Mouse (Mus musculus): ENCODE measurements at regions not wholly inside any gene's neighbourhood (a gene's known extent, or its start where the extent isn't known, plus 50 kb on each side); places are given as distances from the start of the nearest gene placed in this dataset.

DNA sequence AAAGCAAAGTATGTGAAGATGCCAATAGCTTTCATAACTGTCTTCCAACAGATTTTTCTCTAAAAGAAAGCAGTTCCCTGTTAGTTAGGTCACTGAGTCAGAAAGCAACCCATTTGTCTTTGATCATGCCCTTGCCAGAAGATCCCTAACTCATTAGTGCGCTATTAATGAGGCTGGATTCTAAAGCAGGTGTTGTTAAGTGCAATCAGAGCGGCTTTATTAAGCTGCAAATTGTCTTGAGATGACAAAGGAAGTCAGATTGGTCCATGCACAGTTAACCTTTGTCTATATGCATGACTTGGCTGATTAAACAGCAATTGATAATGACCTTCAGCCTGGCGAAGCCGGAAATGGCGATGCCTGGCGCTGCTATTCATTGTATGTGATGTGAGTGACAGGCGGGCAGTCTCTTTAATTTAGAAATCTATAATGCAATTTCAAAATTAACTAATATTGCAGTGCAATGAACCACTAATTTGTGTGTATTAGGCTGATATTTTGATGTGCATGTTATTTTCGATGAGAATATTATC lies 183.4 kb downstream of the Rnd3 start:
- 35% methylated on average over 8 of the region's 8 CpGs for WGBS
- no peaks in the 10 kb centered on the region for H3K27me3 ChIP-seq (ENCODE audit: control insufficient read depth, insufficient read depth, low read length)
- TF ChIP-seq CTCF (IDR thresholded peaks at IDR 0.05; ENCODE audit: extremely low read depth, insufficient read length, insufficient replicate concordance, low read depth, low read length), result no peak

DNA sequence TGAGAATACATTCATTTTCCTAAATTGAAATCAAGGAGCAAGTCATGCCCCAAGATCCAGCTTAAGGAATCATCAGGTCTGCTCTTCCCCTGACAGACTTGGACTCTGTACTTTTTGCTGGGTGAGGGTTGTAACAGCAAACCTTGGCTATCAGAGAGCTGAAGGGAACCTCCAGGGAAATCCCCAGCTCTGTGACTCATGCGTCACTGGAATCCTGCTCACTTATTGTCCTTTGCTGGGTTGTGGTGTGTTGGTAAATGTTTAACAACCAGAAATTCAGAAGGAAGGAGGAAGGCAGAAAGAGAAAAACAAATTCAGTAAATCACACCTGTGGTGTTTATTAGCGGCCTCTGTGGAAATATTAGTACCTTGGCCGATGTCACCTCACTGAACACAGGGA lies 184.8 kb downstream of the Rnd3 start:
- H3K36me3 ChIP-seq (ENCODE audit: control insufficient read depth, insufficient read depth, low read length), result no peaks in the 10 kb centered on the region
- TF ChIP-seq POLR2A (IDR thresholded peaks at IDR 0.05; ENCODE audit: low read depth, low read length) (no peak), CTCF (IDR thresholded peaks at IDR 0.05; ENCODE audit: extremely low read depth, insufficient read length, insufficient replicate concordance, low read depth, low read length) (no peak)
- no peak overlapping the region for H3K4me3 ChIP-seq (ENCODE audit: low read depth, low read length)
- no peaks in the 10 kb centered on the region for H3K27me3 ChIP-seq (ENCODE audit: control insufficient read depth, insufficient read depth, low read length)
- WGBS, result 22% methylated on average over 3 of the region's 3 CpGs
- no peak overlapping the region for H3K27ac ChIP-seq (ENCODE audit: insufficient read depth, low read depth, low read length)
- H3K4me1 ChIP-seq (ENCODE audit: control insufficient read depth, insufficient read depth, insufficient read length, low read length), result peaks cover 22% of the 10 kb centered on the region

More for the DNA sequence above, 183.4 kb downstream of the Rnd3 start:
- Histone ChIP-seq H3K4me3 (ENCODE audit: low read depth, low read length) (no peak overlapping the region), H3K27ac (ENCODE audit: insufficient read depth, low read depth, low read length) (no peak overlapping the region; the same call in 1 of the 2 replicates), H3K4me1 (ENCODE audit: control insufficient read depth, insufficient read depth, insufficient read length, low read length) (peaks cover 20% of the 10 kb centered on the region), H3K36me3 (ENCODE audit: control insufficient read depth, insufficient read depth, low read length) (no peaks in the 10 kb centered on the region)

DNA sequence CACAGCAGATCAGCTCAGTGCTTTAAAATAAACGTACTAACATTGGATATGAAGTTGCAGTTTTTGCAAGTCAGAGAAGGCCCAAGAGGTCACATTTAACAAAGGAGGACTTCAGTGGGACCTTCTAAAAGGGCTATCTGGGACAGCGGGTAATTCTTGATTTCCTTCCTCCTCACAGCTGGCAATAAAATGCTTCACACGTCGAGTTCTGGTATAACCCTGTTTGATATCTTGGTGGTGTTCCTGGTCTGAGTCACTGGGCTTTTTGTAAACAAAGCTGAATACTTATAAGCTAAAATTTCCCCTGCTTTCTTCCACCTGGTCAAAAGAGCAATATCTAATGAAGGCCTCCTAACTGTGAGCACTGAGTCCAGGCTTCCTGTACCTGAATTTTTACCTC lies 187.9 kb downstream of the Rnd3 start:
- no peak overlapping the region for H3K4me3 ChIP-seq (ENCODE audit: low read depth, low read length)
- no peaks in the 10 kb centered on the region for H3K36me3 ChIP-seq (ENCODE audit: control insufficient read depth, insufficient read depth, low read length)
- H3K4me1 ChIP-seq (ENCODE audit: control insufficient read depth, insufficient read depth, insufficient read length, low read length), result peaks cover 15% of the 10 kb centered on the region; the same call in 1 of the 2 replicates
- no peak overlapping the region for H3K27ac ChIP-seq (ENCODE audit: insufficient read depth, low read depth, low read length)
- TF ChIP-seq POLR2A (IDR thresholded peaks at IDR 0.05; ENCODE audit: low read depth, low read length), result no peak
- no peak for TF ChIP-seq CTCF (IDR thresholded peaks at IDR 0.05; ENCODE audit: extremely low read depth, insufficient read length, insufficient replicate concordance, low read depth, low read length)
- WGBS, result 13% methylated on average over 4 of the region's 4 CpGs
- H3K27me3 ChIP-seq (ENCODE audit: control insufficient read depth, insufficient read depth, low read length), result no peaks in the 10 kb centered on the region

DNA sequence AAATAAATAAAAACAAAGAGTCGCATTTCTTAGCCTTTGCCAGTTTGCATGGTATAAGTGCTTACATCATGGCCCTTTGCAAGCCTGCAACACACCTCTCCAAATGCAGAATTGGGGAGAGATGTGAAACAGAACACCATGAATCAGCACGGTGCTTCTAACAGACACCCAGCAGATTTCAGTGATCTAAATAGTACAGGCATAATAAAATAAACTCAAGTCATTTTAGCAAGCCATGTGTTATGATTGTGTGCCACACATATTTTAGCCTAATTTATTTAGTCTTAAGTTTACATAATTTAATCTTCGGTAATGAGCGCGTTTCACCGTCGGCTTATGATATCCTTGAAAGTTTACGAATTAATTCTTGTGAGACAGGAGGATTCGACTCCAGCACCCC lies 189.6 kb downstream of the Rnd3 start:
- Histone ChIP-seq H3K36me3 (ENCODE audit: control insufficient read depth, insufficient read depth, low read length) (no peaks in the 10 kb centered on the region), H3K27me3 (ENCODE audit: control insufficient read depth, insufficient read depth, low read length) (no peaks in the 10 kb centered on the region), H3K4me3 (ENCODE audit: low read depth, low read length) (no peak overlapping the region), H3K4me1 (ENCODE audit: control insufficient read depth, insufficient read depth, insufficient read length, low read length) (peaks cover 8% of the 10 kb centered on the region; the same call in 1 of the 2 replicates), H3K27ac (ENCODE audit: insufficient read depth, low read depth, low read length) (no peak overlapping the region)
- 87% methylated on average over 9 of the region's 9 CpGs for WGBS
- TF ChIP-seq POLR2A (IDR thresholded peaks at IDR 0.05; ENCODE audit: low read depth, low read length) (no peak), CTCF (IDR thresholded peaks at IDR 0.05; ENCODE audit: extremely low read depth, insufficient read length, insufficient replicate concordance, low read depth, low read length) (no peak)

DNA sequence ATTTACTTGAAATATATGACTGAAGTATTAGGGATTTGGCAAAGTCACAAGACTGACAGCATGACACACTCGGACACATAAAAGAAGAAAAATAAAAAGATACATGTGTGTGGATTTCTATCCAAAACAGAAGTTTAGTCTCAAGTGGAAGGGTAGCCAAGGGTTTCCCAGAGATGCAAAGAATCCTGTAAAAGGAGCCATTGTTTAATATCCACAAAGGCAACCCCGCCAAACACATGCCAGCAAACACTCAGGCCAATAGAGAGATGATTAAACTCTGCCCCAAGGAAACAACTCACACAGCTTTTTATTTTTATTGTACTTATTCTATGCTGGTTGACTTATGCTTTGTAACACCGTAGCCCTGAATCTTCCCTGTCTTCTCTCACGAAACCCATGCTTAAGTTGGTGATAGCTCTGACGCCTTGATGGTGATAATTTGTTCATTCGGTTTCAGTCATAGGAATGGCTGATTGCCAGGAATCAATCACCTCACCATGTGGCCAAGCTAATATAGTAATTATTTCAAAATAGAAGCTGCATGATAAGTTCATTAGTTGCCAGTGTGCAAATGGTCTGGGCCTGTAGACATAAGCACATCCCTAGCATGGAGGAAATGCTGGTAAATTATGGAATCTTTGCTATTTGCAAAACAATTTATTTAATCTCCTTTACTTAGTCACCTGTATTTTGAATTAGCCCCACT lies 194.4 kb downstream of the Rnd3 start:
- Histone ChIP-seq H3K27me3 (ENCODE audit: control insufficient read depth, insufficient read depth, low read length) (no peaks in the 10 kb centered on the region), H3K27ac (ENCODE audit: insufficient read depth, low read depth, low read length) (no peak overlapping the region), H3K4me3 (ENCODE audit: low read depth, low read length) (no peak overlapping the region), H3K4me1 (ENCODE audit: control insufficient read depth, insufficient read depth, insufficient read length, low read length) (no peaks in the 10 kb centered on the region), H3K36me3 (ENCODE audit: control insufficient read depth, insufficient read depth, low read length) (no peaks in the 10 kb centered on the region)
- WGBS, result 50% methylated on average over 6 of the region's 6 CpGs
- TF ChIP-seq CTCF (IDR thresholded peaks at IDR 0.05; ENCODE audit: extremely low read depth, insufficient read length, insufficient replicate concordance, low read depth, low read length), result no peak
- TF ChIP-seq POLR2A (IDR thresholded peaks at IDR 0.05; ENCODE audit: low read depth, low read length), result no peak

DNA sequence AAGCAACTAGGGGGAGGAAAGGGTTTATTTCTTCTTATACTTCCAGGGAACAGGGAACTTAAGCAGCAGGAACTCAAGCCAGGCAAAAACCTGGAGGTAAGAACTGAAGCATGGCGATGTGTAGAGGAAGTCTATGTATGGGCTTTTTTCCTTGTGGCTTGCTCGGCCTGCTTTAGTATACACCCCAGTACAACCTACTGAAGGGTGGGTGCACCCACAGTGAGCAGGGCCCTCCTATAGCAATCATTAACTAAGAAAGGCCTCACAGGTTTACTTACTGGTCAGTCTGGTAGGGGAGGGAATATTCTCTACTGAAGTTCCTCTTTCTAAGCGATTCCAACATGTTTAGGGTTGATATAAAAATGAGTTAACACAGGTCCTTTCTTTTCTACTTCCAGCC lies 197.9 kb downstream of the Rnd3 start:
- Histone ChIP-seq H3K36me3 (ENCODE audit: control insufficient read depth, insufficient read depth, low read length) (no peaks in the 10 kb centered on the region), H3K27me3 (ENCODE audit: control insufficient read depth, insufficient read depth, low read length) (no peaks in the 10 kb centered on the region), H3K27ac (ENCODE audit: insufficient read depth, low read depth, low read length) (no peak overlapping the region), H3K4me1 (ENCODE audit: control insufficient read depth, insufficient read depth, insufficient read length, low read length) (no peaks in the 10 kb centered on the region), H3K4me3 (ENCODE audit: low read depth, low read length) (no peak overlapping the region)
- WGBS, result 25% methylated on average over 3 of the region's 3 CpGs
- TF ChIP-seq POLR2A (IDR thresholded peaks at IDR 0.05; ENCODE audit: low read depth, low read length) (no peak), CTCF (IDR thresholded peaks at IDR 0.05; ENCODE audit: extremely low read depth, insufficient read length, insufficient replicate concordance, low read depth, low read length) (no peak)

DNA sequence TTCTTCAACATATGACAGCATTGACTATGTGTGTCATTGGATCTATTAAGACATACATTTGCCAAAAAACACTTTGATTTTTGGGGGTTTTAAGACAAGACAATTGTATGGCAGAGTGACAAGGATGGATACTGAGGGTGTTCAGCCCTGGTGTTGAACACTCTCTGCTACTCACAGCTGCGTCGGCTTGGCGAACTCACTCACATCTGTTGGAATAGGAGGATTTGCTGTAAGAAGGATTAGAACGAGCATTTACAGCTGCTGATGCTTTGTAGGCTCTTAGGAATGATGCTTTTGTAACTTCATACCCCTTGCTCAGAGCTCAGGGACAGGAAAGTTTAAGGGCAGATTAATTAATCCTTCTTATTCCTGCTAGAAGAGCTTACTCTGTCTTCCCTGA lies 199.2 kb downstream of the Rnd3 start:
- Histone ChIP-seq H3K36me3 (ENCODE audit: control insufficient read depth, insufficient read depth, low read length) (no peaks in the 10 kb centered on the region), H3K4me3 (ENCODE audit: low read depth, low read length) (no peak overlapping the region), H3K4me1 (ENCODE audit: control insufficient read depth, insufficient read depth, insufficient read length, low read length) (no peaks in the 10 kb centered on the region; the same call in 1 of the 2 replicates), H3K27me3 (ENCODE audit: control insufficient read depth, insufficient read depth, low read length) (no peaks in the 10 kb centered on the region), H3K27ac (ENCODE audit: insufficient read depth, low read depth, low read length) (no peak overlapping the region)
- TF ChIP-seq POLR2A (IDR thresholded peaks at IDR 0.05; ENCODE audit: low read depth, low read length) (no peak), CTCF (IDR thresholded peaks at IDR 0.05; ENCODE audit: extremely low read depth, insufficient read length, insufficient replicate concordance, low read depth, low read length) (no peak)
- 76% methylated on average over 4 of the region's 4 CpGs for WGBS

Data from small intestine, adult 2 months (tissue).